Mouse (Mus musculus) cortical plate, adult 2 months (tissue): Measurements from ENCODE around the gene Myh10.

ENCODE experiments used
- CTCF ChIP-seq: fragments of 200-500 bp; IDR thresholded peaks from 2 replicates; pipeline ENCODE4 v1.5.1; 2011; ENCODE audit warnings: mild to moderate bottlenecking, control low read depth, low read length; ENCODE audit not compliant: insufficient read depth; ENCODE audit errors: extremely low read depth
- POLR2A ChIP-seq: fragments of 200-500 bp; IDR thresholded peaks from 2 replicates; pipeline ENCODE4 v1.6.1; 2011; ENCODE audit warnings: mild to moderate bottlenecking, low read length, control low read depth; ENCODE audit not compliant: insufficient read depth; ENCODE audit errors: extremely low read depth

DNA sequence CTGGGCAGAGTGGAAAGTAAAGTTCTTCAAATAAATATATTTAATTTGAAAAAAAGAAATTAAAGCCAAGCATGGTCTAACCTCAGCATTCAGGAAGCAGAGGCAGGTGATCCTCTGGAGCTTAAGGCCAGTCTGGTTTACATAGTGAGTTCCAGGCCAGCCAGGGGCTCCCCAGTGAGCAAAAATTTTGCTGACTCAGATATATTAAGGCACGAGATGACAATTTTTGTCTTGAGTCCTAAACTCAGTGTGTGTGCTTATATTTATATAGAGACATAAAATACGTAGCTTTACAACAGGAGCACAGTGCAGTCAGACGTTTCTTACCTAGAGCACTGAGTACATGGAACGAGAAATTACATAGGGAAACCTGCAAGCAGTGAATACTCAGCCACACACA is 69.8 kb downstream of the Myh10 start:
- TF ChIP-seq POLR2A (no peak), CTCF (no peak)
